Mouse (Mus musculus) midbrain, embryonic 10.5 days (tissue): Measurements from ENCODE around the gene Faf1. TPM values are rescaled to one million over a fixed set of nuclear protein-coding genes. Genes with fewer than 3 reads are reported as not detected.

ENCODE experiments used
- DNase-seq: peaks from one replicate; pipeline ENCODE4 v3.0.0-alpha.2; 2017; ENCODE audit warnings: low spot score
- H3K27ac ChIP-seq: fragments of 300-500 bp; sonication (generic); replicated peaks from 2 replicates; pipeline ENCODE4 v1.5.1; 2016; ENCODE audit warnings: mild to moderate bottlenecking
- H3K27me3 ChIP-seq: fragments of 300-500 bp; sonication (generic); 2 replicates; pipeline ENCODE4 v1.6.1; 2016; ENCODE audit warnings: low read depth, mild to moderate bottlenecking; ENCODE audit not compliant: poor library complexity, severe bottlenecking
- H3K36me3 ChIP-seq: fragments of 300-500 bp; sonication (generic); 2 replicates; pipeline ENCODE4 v1.6.1; 2016; ENCODE audit warnings: mild to moderate bottlenecking, moderate library complexity
- H3K4me1 ChIP-seq: fragments of 300-500 bp; sonication (generic); 2 replicates; pipeline ENCODE4 v1.6.1; 2016
- H3K4me3 ChIP-seq: fragments of 300-500 bp; sonication (generic); 2 replicates; pipeline ENCODE4 v1.5.1; 2016; ENCODE audit warnings: mild to moderate bottlenecking, moderate library complexity
- H3K9me3 ChIP-seq: fragments of 300-500 bp; sonication (generic); replicated peaks from 2 replicates; pipeline ENCODE4 v1.6.1; 2016; ENCODE audit warnings: mild to moderate bottlenecking
- WGBS: fragments of 180-500 bp; shearing (Covaris S2); methylation state at CpG from one replicate; pipeline ENCODE4 v1.1.7; 2016; 5-methylcytosine and 5-hydroxymethylcytosine counted together
- polyA plus RNA-seq: library from polyadenylated mRNA; unstranded; fragments of >200 nt; fragmentation: Nextera tagmentation; extraction: Ambion mirVana; gene quantifications from 2 replicates; pipeline ENCODE4 v1.2.1, GENCODE M21; 2016

Gene Faf1
- polyA plus RNA-seq, 1 experiment from 2014 or later: 30.5 TPM

GRCm38 (mm10) chr4:109963570-109964279 lies 287.3 kb downstream of the Faf1 start:
- no peak for DNase-seq
- no peak overlapping the region for H3K27ac ChIP-seq
- peaks cover 4% of the 10 kb centered on the region; the same call in 1 of the 2 replicates for H3K4me1 ChIP-seq
- 93% methylated on average over 5 of the region's 5 CpGs for WGBS
- H3K36me3 ChIP-seq: peaks cover 6% of the 10 kb centered on the region; the same call in 1 of the 2 replicates
- H3K27me3 ChIP-seq: peaks cover 3% of the 10 kb centered on the region; the same call in 1 of the 2 replicates
- no peaks in the 10 kb centered on the region for H3K9me3 ChIP-seq
- no peak overlapping the region for H3K4me3 ChIP-seq

- no peak overlapping the region for H3K27ac ChIP-seq
- no peaks in the 10 kb centered on the region for H3K9me3 ChIP-seq
- H3K4me1 ChIP-seq: peaks cover 10% of the 10 kb centered on the region
- no peak overlapping the region for H3K4me3 ChIP-seq
- no peaks in the 10 kb centered on the region for H3K36me3 ChIP-seq
- no peak for DNase-seq
- 87% methylated on average over 5 of the region's 5 CpGs for WGBS
- H3K27me3 ChIP-seq: peaks cover 61% of the 10 kb centered on the region
These were observed 293.2 kb downstream of the Faf1 start for GRCm38 (mm10) chr4:109969561-109969960.

- Histone ChIP-seq H3K9me3 (no peaks in the 10 kb centered on the region), H3K4me3 (peak overlapping the region; percentile 63; the same call in 1 of the 2 replicates), H3K27ac (peak overlapping the region; percentile 60; the same call in 1 of the 2 replicates), H3K4me1 (peaks cover 33% of the 10 kb centered on the region), H3K27me3 (peaks cover 100% of the 10 kb centered on the region), H3K36me3 (no peaks in the 10 kb centered on the region)
- DNase-seq: peak; percentile 40
- 3% methylated on average over 20 of the region's 20 CpGs for WGBS
These were observed 297.7 kb downstream of the Faf1 start for GRCm38 (mm10) chr4:109973991-109974654.

GRCm38 (mm10) chr4:109974655-109975380 lies 298.4 kb downstream of the Faf1 start:
- DNase-seq: peak; percentile 41
- H3K27me3 ChIP-seq: peaks cover 100% of the 10 kb centered on the region
- H3K9me3 ChIP-seq: no peaks in the 10 kb centered on the region
- peak overlapping the region; percentile 63 for H3K4me3 ChIP-seq
- peaks cover 36% of the 10 kb centered on the region for H3K4me1 ChIP-seq
- H3K36me3 ChIP-seq: peaks cover 1% of the 10 kb centered on the region; the same call in 1 of the 2 replicates
- 2% methylated on average over 33 of the region's 33 CpGs for WGBS
- peak overlapping the region; percentile 60; the same call in 1 of the 2 replicates for H3K27ac ChIP-seq

- peaks cover 43% of the 10 kb centered on the region for H3K4me1 ChIP-seq
- DNase-seq: peak; percentile 45
- H3K9me3 ChIP-seq: no peaks in the 10 kb centered on the region
- WGBS: 8% methylated on average over 25 of the region's 25 CpGs
- peaks cover 8% of the 10 kb centered on the region for H3K36me3 ChIP-seq
- H3K27ac ChIP-seq: peak overlapping the region; percentile 60; the same call in 1 of the 2 replicates
- peaks cover 100% of the 10 kb centered on the region for H3K27me3 ChIP-seq
- H3K4me3 ChIP-seq: peak overlapping the region; percentile 63
These were observed 299.2 kb downstream of the Faf1 start for GRCm38 (mm10) chr4:109975381-109976240.

GRCm38 (mm10) chr4:109976273-109977147 lies 300.1 kb downstream of the Faf1 start:
- H3K9me3 ChIP-seq: no peaks in the 10 kb centered on the region
- peak overlapping the region; percentile 84 for H3K27ac ChIP-seq
- peaks cover 9% of the 10 kb centered on the region for H3K36me3 ChIP-seq
- H3K4me1 ChIP-seq: peaks cover 47% of the 10 kb centered on the region
- peaks cover 100% of the 10 kb centered on the region for H3K27me3 ChIP-seq
- peak overlapping the region; percentile 63 for H3K4me3 ChIP-seq
- WGBS: 2% methylated on average over 34 of the region's 34 CpGs
- peak; percentile 50 for DNase-seq

- under 1% methylated on average over 64 of the region's 64 CpGs for WGBS
- H3K4me3 ChIP-seq: peak within 1 kb of the TSS; percentile 63
- peaks cover 100% of the 10 kb centered on the region for H3K27me3 ChIP-seq
- H3K27ac ChIP-seq: peak within 1 kb of the TSS; percentile 84
- peak; percentile 93 for DNase-seq
- H3K4me1 ChIP-seq: peaks cover 56% of the 10 kb centered on the region
- peaks cover 18% of the 10 kb centered on the region for H3K36me3 ChIP-seq
- no peaks in the 10 kb centered on the region for H3K9me3 ChIP-seq
These were observed 301.0 kb downstream of the Faf1 start, which contains the start of gene Dmrta2 for GRCm38 (mm10) chr4:109977148-109978067. Dmrta2 (plus strand) TSS chr4:109978053.

- WGBS: under 1% methylated on average over 56 of the region's 56 CpGs
These were observed 301.9 kb downstream of the Faf1 start for GRCm38 (mm10) chr4:109978068-109978857.

GRCm38 (mm10) chr4:109978858-109979340 lies 302.5 kb downstream of the Faf1 start:
- no peaks in the 10 kb centered on the region for H3K9me3 ChIP-seq
- peaks cover 100% of the 10 kb centered on the region for H3K27me3 ChIP-seq
- peak overlapping the region; percentile 84 for H3K27ac ChIP-seq
- WGBS: 3% methylated on average over 9 of the region's 9 CpGs
- peaks cover 63% of the 10 kb centered on the region for H3K4me1 ChIP-seq
- no peak for DNase-seq
- peaks cover 18% of the 10 kb centered on the region for H3K36me3 ChIP-seq
- peak overlapping the region; percentile 63 for H3K4me3 ChIP-seq

More at GRCm38 (mm10) chr4:109978068-109978857, 301.9 kb downstream of the Faf1 start:
- peak overlapping the region; percentile 84 for H3K27ac ChIP-seq
- peak; percentile 61 for DNase-seq
- H3K4me3 ChIP-seq: peak overlapping the region; percentile 63
- H3K4me1 ChIP-seq: peaks cover 60% of the 10 kb centered on the region
- no peaks in the 10 kb centered on the region for H3K9me3 ChIP-seq
- H3K27me3 ChIP-seq: peaks cover 100% of the 10 kb centered on the region
- peaks cover 18% of the 10 kb centered on the region for H3K36me3 ChIP-seq
